Mouse (Mus musculus): ENCODE measurements around the gene Mettl7a1. TPM values are rescaled to one million over a fixed set of nuclear protein-coding genes. Genes with fewer than 3 reads are reported as not detected.
"Not testable (repeated sequence)": the region's sequence is repeated elsewhere in the genome, so short reads cannot be mapped to it uniquely, and the experiment has no call there.

Mettl7a1 gene
- polyA plus RNA-seq, 1 experiment, result 231 TPM

DNA sequence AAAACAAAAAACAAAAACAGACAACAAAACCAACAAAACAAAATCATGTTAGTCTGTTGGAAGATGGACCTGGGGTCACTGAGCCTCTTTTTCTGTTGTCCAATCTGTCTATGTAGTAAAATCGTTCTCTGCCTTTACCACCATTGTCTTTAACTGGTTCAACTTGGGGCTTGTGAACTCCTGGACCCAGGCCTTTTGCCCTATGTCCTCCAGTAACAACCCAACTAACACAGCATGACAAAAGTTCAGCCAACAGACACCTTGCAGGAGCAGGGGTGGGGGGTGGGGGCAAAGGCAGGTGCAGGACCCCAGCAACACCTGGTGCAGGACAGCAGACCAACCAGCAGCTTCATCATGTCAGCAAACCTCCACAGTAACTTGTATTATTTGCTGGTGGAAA lies 15.9 kb downstream of the Mettl7a1 start:
- H3K4me3 ChIP-seq (ENCODE audit: insufficient read depth, low read depth, low read length), result no peak overlapping the region
- H3K27ac ChIP-seq (replicated peaks; ENCODE audit: low read depth, low read length), result no peak overlapping the region
- peaks cover 5% of the 10 kb centered on the region; the same call in 1 of the 2 replicates for H3K4me1 ChIP-seq (ENCODE audit: control insufficient read depth, insufficient read depth, insufficient read length, low read length)

DNA sequence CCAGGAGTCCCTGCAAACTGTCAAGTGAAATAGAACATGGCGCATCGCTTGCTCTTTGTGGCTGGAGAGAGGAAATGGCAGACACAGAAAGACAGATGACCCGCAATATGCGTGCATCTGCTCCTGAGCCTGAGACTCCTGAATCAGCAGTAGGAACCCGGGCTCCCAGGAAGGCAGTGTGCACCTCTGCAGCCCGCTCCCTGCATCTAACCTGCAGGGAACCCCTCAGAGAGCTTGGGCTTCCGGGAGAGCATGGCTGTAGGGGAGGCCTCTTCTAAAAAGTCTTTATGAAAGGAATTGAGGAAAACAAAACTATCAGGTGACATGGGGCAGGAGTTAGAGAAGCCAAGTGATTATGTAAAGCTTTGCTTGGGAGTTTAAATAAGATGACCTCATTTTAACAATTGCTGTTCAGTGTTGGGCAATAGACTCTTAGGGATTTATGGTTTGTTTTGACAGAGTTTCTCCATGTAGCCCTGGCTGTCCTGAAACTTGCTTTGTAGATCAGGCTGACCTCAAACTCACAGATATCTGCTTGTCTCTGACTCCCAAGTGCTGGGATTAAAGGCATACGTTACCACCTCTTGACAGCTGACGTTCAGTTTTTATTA lies 16.5 kb downstream of the Mettl7a1 start:
- Histone ChIP-seq H3K4me1 (ENCODE audit: control insufficient read depth, insufficient read depth, insufficient read length, low read length) (peaks cover 5% of the 10 kb centered on the region; the same call in 1 of the 2 replicates), H3K4me3 (ENCODE audit: insufficient read depth, low read depth, low read length) (no peak overlapping the region), H3K27ac (replicated peaks; ENCODE audit: low read depth, low read length) (peak overlapping the region; percentile 65)

DNA sequence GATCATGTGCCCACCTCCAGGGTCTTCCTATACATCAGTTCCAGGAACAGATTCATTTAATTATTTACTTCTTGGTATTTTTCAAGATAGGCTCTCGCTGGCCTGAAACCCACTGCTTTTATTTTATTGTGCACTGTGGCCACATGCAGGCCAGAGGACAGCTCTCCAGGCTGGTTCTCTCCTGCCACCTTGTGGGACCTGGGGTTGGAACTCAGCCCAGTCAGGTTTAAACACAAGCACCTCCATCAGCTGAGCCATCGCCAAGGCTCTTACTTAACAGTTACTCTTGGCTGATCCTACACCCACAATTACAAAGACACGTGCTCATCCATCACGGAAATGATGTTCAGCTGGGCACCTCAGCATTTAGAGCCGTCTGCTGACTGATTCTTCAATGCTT lies 17.2 kb downstream of the Mettl7a1 start:
- peaks cover 5% of the 10 kb centered on the region; the same call in 1 of the 2 replicates for H3K4me1 ChIP-seq (ENCODE audit: control insufficient read depth, insufficient read depth, insufficient read length, low read length)
- no peak overlapping the region for H3K4me3 ChIP-seq (ENCODE audit: insufficient read depth, low read depth, low read length)
- H3K27ac ChIP-seq (replicated peaks; ENCODE audit: low read depth, low read length), result peak overlapping the region; percentile 65; the same call in 1 of the 2 replicates

DNA sequence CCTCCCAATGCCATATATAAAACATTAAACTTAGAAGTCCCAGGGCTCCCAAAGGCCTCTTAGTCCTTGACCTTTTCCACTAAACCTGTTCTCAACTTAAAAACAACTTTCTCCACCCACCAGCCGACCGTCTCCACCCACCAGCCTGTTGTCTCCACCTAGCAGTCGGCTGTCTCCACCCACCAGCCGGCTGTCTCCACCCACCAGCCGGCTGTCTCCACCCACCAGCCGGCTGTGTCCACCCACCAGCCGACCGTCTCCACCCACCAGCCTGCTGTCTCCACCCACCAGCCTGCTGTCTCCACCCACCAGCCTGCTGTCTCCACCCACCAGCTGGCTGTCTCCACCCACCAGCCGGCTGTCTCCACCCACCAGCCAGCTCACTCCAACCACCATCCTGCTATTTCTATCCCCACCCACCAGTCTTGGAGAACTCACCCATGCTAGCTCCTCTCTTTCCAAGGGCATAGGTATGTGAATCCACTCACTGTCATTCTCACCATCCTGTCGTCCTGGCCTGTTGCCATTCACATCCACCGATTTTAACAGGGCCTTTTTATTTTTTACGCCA lies 20.2 kb downstream of the Mettl7a1 start:
- H3K27ac ChIP-seq (replicated peaks; ENCODE audit: low read depth, low read length), result no peak overlapping the region
- no peak overlapping the region for H3K4me3 ChIP-seq (ENCODE audit: insufficient read depth, low read depth, low read length)
- H3K4me1 ChIP-seq (ENCODE audit: control insufficient read depth, insufficient read depth, insufficient read length, low read length), result peaks cover 5% of the 10 kb centered on the region; the same call in 1 of the 2 replicates

DNA sequence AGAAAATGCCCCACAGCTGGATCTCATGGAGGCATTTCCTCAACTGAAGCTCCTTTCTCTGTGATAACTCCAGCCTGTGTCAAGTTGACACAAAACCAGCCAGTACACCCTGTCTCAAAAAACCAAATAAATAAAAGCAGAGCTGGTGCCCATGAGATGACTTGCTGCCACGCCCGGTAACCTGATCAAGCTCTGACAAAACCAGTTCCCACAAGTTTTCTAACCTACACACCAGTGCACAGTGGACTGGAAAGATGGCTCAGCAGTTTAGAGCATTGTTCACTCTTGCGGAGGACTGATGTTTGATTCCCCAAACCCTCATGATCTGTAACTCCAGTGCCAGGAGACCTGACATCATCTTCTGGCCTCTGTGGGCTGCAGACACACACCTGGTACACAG lies 21.3 kb downstream of the Mettl7a1 start:
- no peak overlapping the region for H3K27ac ChIP-seq (replicated peaks; ENCODE audit: low read depth, low read length)
- no peak overlapping the region for H3K4me3 ChIP-seq (ENCODE audit: insufficient read depth, low read depth, low read length)
- H3K4me1 ChIP-seq (ENCODE audit: control insufficient read depth, insufficient read depth, insufficient read length, low read length), result peaks cover 2% of the 10 kb centered on the region; the same call in 1 of the 2 replicates

DNA sequence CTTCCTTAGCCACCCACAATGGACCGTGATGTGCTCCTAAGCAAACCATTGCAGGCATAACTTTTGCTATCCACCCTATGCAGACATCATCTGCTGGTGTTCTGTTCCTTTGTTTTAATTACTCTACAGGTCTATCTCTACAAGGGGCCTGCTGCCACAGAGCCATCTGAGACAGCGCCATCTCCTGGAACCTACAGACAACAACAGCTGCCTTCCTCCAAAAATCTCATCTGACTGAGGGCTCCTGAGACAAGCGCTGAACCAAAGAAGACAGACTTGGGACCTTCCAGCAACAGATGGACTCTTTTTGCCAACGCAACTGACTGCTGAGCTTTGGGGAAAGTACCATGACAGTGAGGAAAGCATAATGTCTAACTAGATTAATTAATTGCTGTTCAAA lies 24.1 kb downstream of the Mettl7a1 start:
- H3K4me3 ChIP-seq (ENCODE audit: insufficient read depth, low read depth, low read length); H3K27ac ChIP-seq (replicated peaks; ENCODE audit: low read depth, low read length); H3K4me1 ChIP-seq (ENCODE audit: control insufficient read depth, insufficient read depth, insufficient read length, low read length): not testable (repeated sequence)

DNA sequence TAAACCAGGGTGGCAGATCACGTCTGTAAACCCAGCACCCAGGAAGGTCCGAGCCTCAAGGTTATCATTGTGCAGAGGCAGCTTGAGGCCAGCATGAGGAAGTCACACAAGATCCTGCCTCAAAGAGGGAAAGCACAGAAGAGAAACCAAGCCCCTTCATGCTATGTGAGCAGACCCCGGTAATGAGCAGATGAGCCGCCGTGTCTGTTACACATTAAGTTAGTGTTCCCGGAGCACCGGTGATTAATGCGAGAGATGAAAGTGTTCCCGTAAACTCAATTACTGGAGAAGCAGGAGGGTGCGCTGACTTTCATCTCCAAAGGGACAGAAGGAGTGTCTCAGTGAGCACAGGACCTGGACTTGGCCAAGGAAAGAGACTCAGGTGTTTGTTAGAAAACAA lies 25.4 kb downstream of the Mettl7a1 start:
- not testable (repeated sequence) for H3K4me1 ChIP-seq (ENCODE audit: control insufficient read depth, insufficient read depth, insufficient read length, low read length); H3K27ac ChIP-seq (replicated peaks; ENCODE audit: low read depth, low read length); H3K4me3 ChIP-seq (ENCODE audit: insufficient read depth, low read depth, low read length)

DNA sequence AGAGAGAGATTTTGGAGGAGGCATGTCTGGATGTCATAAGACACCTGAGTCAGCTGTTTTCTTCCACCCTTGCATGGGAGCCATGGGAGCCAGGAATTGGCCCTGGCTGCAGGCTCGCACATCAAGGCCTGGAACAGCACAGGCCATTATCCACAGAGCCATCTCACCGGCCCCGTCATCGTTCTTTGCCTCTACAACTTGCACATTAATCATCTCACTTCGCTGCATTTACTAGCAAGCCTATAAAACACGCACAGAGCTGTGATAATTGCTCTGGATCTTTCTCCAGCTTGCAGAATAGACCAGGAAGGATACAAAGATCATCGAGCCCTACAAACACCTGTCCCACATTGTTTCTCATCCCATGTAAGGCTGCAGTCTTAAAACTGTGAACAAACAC lies 26.8 kb downstream of the Mettl7a1 start:
- H3K4me1 ChIP-seq (ENCODE audit: control insufficient read depth, insufficient read depth, insufficient read length, low read length), result no peaks in the 10 kb centered on the region
- H3K4me3 ChIP-seq (ENCODE audit: insufficient read depth, low read depth, low read length), result no peak overlapping the region
- no peak overlapping the region for H3K27ac ChIP-seq (replicated peaks; ENCODE audit: low read depth, low read length)

DNA sequence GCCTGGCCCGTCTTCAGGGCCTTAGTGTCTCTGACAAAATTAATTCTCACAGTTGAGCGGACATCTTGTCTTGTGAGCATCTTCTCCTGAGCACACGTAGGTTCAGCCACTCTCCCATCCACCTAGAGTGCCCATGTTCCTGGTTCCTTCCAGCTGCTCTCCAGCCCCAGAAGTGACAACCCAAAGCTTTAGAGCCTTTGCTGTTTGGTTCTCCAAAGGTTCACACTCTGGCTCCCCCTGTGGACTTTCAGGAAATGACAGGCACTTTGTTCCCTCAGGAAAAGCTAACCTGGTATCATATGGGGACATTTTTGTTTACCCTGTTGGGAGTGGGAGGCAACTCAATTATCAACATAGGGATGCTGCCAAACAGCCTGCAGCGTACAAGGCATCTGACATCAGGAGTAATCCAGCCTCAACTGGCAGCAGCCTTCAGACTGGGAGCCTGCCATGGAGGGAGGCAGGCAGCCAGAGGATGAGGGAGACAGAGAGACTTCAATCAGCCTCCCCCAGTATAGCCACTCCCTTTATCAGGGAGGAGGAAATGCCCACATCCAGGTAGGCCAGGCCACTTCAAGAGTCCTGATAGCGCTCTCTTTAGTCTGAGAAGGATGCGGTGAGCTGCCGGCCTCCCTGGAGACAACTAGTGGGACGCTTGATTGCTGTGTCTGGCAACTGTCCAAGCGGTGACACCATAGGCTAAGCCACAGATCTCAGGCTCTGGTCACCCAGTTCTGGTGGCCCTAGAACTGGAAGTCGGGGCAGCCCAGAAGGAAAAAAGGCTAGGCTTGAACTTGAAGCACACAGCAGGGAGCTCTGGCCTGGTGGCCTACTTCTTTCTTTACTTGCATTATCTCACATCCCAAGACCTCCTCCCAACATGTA lies 28.4 kb downstream of the Mettl7a1 start:
- not testable (repeated sequence) for H3K4me1 ChIP-seq (ENCODE audit: control insufficient read depth, insufficient read depth, insufficient read length, low read length); H3K27ac ChIP-seq (replicated peaks; ENCODE audit: low read depth, low read length); H3K4me3 ChIP-seq (ENCODE audit: insufficient read depth, low read depth, low read length)

DNA sequence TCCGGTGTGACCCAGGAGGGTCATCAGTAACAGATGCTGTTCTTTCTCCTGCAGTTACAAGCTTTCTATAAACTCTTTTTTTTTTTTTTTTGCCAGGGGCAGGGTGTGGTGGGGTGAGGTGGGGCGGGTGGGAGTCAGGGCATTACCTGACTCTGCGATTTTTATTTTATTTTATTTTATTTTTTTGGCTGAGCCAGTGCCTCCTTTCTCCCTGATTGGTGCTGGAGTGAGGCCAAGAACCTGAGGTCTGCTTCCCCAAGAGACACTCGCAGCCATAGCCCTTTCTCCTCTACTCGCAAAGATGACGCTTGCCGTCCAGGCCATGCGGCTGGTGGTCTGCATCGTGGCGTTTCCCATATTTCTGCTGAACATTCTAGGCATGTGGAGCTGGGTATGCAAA lies 30.7 kb downstream of the Mettl7a1 start, which contains the start of gene Mettl7a3:
Gene Mettl7a3, plus strand, starts transcription at position 301 of the 400 bp plus-strand sequence.
- Histone ChIP-seq H3K4me3 (ENCODE audit: insufficient read depth, low read depth, low read length) (no peak within 1 kb of the TSS), H3K4me1 (ENCODE audit: control insufficient read depth, insufficient read depth, insufficient read length, low read length) (no peaks in the 10 kb centered on the region), H3K27ac (replicated peaks; ENCODE audit: low read depth, low read length) (no peak within 1 kb of the TSS)

DNA sequence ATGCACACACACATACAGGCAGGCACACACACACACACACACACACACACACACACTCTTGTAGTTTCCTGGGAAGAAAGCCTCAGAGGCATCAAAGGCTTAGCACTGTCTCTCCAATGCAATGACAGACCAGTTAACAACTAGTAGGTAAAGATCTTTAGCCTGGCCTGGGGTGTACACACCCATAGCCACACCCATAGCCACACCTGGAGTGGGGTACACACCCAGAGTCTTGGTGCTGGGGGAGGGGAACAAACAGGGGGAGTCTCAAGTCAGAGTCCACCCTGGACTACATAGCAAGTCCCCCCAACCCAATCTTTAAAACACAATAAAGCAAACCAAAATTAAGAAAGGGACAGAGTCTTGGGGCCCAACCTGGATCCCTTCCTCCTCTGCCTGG lies 33.4 kb downstream of the Mettl7a1 start:
- H3K4me3 ChIP-seq (ENCODE audit: insufficient read depth, low read depth, low read length); H3K27ac ChIP-seq (replicated peaks; ENCODE audit: low read depth, low read length): not testable (repeated sequence)

DNA sequence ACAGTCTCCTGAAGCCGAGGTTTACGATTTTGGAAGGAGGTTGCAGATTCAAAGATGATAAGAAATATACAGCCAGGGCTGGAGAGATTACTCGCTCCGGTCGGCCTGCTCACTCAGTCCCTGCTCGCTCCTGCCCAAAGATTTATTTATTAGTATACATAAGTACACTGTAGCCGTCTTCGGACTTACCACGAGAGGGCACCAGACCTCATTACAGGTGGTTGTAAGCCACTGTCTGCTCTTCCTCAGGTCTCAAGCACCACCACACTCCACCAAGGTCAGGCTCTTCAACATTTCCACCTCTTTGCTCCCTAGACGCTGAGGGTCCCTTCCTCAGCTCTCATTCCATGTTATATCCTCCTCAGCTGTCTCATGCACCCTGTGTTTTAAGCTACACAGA lies 33.9 kb downstream of the Mettl7a1 start:
- not testable (repeated sequence) for H3K4me1 ChIP-seq (ENCODE audit: control insufficient read depth, insufficient read depth, insufficient read length, low read length); H3K4me3 ChIP-seq (ENCODE audit: insufficient read depth, low read depth, low read length); H3K27ac ChIP-seq (replicated peaks; ENCODE audit: low read depth, low read length)

More for the DNA sequence above, 33.4 kb downstream of the Mettl7a1 start:
- H3K4me1 ChIP-seq (ENCODE audit: control insufficient read depth, insufficient read depth, insufficient read length, low read length), result not testable (repeated sequence)

DNA sequence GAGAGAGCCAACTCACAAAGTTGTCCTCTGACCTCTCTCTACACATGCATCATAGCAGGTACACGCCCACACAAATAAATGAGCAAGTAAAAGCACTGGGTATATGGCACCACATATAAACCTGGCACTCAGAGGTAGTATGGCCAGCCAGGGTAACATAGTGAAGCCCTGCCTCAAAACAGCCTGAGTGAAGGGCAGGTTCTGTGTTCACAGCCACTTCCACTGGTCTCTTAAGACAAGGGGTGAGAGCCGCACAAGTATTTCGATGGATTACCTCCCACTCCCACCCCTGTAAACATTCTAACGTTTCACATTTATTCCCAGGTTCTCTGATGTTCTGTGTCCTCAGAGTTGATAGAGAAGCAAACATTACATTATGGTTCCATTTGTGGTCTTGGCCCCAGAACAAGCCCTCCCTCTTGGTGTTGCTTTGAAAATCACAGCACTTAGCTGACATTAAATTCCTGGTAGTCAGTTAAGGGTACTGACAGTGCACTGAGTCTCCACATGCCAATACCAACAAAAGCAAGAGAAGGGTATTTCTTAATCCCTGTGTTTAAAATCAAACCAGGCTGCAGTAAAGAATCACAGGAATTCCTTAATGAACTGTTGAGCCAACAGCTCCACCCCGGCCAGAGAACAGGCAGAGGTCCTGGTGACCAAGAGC lies 37.5 kb downstream of the Mettl7a1 start:
- not testable (repeated sequence) for H3K27ac ChIP-seq (replicated peaks; ENCODE audit: low read depth, low read length); H3K4me1 ChIP-seq (ENCODE audit: control insufficient read depth, insufficient read depth, insufficient read length, low read length)

DNA sequence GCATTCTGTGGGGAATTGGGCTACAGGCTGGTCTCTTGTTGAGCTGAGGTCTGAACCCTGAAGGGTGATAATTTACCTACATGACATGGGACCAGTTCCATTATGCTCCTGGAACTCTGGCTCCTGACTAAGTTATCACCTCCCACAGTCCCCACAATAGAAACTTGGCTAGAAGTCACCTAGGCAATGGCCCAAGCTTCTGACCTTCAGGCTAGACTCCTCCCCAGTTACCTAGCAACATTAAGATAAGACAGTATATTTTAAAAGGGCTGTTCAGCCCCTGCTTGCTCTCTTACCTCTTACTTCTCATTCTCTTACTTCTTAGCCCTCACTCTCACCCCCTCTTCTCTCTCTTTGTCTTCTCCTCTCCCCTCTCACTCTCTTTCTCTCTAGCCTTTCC lies 41.5 kb downstream of the Mettl7a1 start:
- no peaks in the 10 kb centered on the region for H3K4me1 ChIP-seq (ENCODE audit: control insufficient read depth, insufficient read depth, insufficient read length, low read length)
- H3K27ac ChIP-seq (replicated peaks; ENCODE audit: low read depth, low read length), result no peak overlapping the region
- H3K4me3 ChIP-seq (ENCODE audit: insufficient read depth, low read depth, low read length), result no peak overlapping the region

More for the DNA sequence above, 37.5 kb downstream of the Mettl7a1 start:
- H3K4me3 ChIP-seq (ENCODE audit: insufficient read depth, low read depth, low read length), result not testable (repeated sequence)

DNA sequence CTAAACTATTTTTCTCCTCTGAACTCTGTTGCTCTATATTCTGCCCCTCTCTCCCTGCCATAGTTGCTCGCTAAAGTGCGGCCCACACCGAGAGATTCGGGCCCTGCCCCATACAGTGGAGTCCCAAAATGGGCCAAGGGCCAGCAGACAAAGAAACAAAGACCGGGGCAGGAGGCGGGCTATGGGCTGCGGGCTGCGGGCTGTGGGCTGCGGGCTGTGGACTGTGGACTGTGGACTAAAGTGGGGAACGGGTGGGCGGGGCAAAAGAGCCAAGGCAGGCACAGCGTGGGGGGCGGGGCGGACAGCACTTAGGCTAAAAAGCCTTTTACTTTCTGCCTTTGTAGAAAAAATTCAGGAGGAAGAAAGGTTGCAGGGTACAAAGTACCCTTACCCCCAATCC lies 42.8 kb downstream of the Mettl7a1 start:
- H3K27ac ChIP-seq (replicated peaks; ENCODE audit: low read depth, low read length), result no peak overlapping the region
- no peak overlapping the region for H3K4me3 ChIP-seq (ENCODE audit: insufficient read depth, low read depth, low read length)
- no peaks in the 10 kb centered on the region for H3K4me1 ChIP-seq (ENCODE audit: control insufficient read depth, insufficient read depth, insufficient read length, low read length)

All from brown adipose tissue, adult 24 weeks (tissue).